Mouse (Mus musculus): ENCODE measurements around the gene Ttyh3. TPM values are rescaled to one million over a fixed set of nuclear protein-coding genes. Genes with fewer than 3 reads are reported as not detected.

Ttyh3 gene
- total RNA-seq, 2 experiments from 2014 or later: 7.6 to 7.7 TPM

DNA sequence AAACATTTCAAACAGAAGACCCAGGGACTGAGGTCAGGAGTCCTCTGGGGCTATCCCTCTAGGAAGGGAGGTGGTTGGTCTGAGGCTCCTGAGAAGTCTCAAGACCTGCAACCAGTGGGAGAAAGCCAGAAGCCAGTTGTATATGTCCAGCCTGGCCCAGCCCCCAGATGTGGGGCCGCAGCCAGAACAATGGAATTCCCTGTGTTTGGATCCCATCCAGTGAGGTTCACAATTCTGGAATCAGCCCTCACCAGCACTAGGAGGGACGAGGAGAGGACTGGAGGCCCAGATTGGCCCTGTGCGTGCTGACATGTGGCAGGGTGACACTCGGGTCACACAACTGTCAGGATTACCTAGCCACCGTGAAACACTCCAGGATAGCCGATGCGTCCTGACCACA, 3.8 kb upstream of the Ttyh3 start:
- DNase-seq: peak; percentile 28 to 41

DNA sequence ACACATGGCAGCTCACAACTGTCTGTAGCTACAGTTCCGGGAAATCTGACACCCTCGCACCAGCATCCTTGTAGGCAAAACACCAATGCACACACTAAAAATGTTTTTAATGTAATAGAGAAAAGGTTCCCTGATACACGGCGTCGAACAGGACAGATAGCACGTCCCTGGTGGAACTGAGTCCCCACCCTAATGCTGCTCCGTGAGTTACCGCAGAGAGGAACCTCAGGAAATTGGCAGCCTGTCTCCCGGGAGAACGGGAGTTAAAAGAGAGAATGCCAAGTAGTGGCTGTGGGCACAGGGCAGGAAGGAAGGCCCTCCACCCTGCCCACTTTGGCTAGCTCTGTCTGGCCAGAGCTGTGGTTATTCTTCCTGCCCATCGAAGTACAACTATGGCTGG, 2.4 kb upstream of the Ttyh3 start:
- DNase-seq: no peak

DNA sequence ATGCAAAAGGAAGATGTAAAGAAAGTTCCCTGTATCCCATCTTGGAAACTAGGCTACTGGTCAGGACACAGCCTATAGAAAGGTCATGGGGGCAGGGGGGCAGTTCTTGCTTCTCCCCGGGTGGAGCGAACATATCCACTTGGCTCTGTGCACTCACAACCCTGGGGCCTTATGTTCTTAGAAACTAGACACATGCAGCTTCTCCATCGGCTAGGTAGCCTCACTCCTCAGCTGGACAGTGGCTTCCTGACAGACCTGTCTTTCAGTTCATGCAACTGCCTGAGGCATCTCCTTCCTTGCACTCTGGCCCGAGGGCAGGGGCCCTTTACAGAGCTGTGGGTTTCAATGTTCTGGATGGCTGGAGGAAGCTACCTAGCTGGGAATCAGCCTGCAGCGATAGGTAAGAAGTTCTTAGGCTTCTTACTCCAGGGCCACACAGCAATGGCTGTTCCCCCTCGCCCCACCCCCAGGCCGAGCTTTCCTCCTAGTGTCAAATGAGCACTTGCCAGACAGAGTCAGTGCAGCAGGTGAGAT, 1.1 kb upstream of the Ttyh3 start:
- DNase-seq: no peak

DNA sequence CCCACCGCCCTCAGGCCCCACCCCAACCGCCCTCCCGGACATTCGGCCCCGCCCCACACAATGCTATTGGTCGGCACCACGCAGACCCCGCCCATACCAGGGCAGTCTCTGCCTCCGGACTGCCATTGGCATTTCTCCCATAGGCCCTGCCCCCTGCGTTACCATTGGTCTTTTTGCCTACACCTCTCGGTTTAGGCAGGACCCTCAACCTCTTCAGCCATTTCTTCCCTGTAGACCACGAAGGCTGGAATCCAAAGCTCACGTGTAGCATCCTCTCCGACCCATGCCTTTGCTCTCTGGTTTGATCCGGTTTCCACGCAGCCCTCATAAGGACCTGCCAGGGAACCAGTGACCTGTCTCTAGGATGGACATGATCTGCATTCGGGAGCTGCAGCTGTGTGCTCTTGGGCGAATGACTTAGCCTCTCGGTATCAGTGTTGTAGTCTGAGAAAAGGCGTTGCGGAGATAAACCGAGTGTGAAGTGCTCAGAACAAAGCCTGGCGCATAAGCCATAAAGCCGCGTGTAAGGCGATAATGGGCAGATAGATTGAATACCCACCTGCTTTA, 353 bp upstream of the Ttyh3 start:
- DNase-seq: peak; percentile 98

DNA sequence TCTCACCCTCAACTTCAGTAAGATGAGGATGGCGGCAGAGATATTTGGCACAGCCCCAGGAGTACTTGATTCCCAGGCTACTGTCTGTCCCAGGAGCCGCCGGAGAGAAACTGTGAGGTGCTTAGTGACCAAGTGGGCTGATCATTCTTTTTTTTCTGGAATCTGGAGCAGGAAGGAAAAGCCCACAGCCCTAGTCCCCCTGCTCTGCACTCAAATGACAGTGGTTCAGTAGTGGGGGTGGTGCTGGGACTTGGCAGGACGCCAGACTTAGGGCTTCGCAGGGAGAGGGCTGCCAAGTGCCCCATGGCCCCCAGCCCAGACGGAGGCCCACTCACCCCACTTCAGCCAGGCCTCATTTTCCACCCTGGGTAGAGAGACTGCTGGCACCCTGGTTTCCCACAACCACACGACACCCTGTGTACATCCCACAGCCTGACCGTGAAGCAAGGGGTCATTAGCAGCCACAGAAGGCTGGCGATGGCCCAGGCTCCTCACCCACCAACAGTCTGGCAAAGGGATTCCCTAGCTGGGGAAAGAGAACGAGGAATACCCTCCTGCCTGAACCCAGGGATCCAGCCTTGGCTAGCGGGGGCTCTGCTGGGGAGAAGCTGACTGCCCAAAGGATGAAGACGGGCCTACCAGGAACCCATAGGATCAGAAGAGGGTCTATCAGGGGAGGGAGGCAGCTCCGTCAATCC, 861 bp downstream of the Ttyh3 start:
- DNase-seq: peak; percentile 33 to 42

DNA sequence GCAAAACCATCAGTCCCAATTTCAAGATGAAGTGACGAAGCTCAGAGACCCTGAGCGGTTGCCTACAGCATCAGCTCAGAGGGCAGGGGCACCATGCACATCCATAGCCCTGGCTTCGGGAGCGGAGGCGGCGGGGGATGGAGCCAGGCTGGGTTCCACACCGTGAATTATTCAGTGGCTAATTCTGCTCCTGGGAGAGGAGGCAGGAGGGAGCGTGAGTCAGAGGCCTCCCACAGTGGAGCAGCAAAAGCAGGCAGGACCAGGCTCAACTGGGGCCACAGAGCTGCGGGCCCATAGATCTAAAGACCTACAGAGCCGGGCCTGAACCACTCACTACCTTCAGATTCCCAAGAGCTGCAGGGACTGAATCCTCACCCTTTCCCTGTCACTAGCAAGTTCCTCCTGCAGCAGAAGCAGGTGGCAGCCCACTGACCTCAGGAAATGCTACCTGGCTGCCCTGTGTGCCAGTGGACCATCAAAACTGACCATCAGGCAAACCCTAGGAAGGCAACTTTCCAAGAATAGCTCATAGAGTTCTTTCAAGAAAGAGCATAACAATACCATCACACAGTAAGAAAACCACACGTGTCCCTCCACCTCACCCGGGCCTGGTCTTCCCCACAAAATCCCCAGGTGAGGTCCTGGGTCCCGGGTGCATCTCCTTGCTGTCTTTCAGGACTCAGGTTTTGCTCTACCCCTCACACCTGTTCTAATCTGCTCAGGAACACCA, 1.6 kb downstream of the Ttyh3 start:
- no peak for DNase-seq

DNA sequence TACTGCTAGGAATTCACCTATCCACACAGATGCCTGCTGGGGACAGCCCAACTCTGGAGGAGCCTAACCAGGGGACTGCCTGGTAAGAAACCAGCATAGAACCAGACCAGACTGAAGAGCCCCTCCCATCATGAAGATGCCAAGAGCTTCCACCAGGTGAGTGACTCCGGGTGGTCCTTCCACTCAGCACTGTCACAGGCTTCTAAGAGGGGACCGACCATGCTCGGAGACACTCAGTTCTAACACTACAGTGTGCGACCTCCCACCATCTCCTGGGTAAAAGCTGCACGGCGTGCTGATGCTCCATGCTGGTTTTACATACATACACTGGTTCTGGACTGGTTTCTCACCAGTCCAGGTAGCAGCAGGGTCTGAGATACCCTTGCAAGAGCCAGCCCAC, 2.7 kb downstream of the Ttyh3 start:
- DNase-seq: no peak

DNA sequence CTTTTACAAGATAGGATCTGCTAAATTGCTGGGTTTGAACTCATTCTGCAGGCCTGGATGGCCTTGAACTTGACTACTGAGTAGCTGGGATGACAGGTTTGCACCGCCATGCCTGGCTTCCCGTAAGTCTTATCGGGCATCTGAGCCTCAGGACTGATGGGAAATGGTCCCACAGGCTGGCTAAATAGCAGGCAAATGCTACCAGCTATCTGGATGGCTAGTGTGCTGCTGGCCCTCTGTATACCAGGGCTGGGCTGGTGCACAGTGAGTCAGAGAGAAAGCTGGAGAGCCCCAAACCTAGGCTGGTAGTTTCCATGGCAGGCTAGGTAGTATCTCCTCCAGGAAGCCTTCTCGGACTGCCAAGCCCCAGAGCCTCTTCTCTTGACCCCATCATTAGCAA, 3.4 kb downstream of the Ttyh3 start:
- no peak for DNase-seq

DNA sequence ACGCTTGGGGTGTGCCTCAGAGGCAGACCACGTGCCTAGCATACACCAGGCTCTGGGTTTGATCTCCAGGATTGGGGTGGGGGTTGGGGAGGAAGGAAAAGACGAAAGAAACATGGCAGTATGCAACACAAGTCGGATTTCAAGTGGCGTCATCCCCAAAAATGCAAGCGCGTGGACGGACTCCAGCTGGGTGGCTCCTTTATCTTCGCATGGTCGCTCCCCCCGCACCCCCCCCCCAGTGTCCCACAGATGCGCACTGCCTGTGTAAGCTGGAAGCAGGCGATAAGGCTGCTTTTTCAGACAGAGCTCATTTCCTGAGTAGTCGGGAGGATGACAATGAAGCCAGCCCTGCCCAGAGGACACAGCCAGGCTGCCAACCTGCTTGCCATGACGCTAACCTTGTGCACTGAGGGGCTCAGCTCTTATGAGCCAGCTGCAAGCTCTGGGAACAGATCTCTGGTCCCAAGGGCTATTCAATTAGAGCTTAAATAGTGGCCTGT, 4.1 kb downstream of the Ttyh3 start:
- peak; percentile 48 to 57 for DNase-seq

DNA sequence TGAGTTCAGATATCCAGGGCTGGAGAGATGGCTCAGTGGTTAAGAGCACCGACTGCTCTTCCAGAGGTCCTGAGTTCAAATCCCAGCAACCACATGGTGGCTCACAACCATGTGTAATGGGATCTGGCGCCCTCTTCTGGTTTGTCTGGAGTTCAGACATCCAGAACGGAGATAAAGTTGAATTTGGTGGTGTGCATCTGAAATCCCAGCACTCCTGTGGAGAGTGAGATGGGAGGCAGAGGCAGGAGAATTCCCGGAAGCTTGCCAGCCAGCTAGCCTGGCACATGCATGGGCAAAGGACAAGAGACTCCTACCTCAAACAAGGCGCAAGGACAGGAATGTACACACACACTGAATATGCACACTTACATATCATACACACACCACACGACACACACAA, 4.6 kb downstream of the Ttyh3 start:
- DNase-seq: peak in 1 of 2 experiments; percentile 50

DNA sequence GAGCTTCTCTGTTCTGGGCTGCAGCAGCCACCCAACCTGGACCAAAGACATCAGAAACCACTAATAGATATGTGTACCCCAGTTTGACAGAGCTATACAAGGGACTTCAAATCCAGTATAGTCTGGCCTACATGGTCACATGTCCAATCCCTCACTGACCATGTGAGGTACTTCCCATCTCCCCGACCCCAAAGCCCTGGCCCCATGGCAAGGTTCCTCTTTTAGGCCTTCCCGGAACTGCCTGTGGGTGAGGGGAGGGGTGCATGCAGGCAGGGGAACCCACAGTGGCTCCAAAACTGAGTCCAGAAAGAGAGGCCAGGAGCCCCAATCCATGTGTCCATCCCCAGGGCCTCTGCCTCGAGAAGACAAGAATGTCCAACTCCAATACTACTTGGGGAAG, 6.8 kb downstream of the Ttyh3 start:
- peak in 1 of 2 experiments; percentile 82 for DNase-seq

DNA sequence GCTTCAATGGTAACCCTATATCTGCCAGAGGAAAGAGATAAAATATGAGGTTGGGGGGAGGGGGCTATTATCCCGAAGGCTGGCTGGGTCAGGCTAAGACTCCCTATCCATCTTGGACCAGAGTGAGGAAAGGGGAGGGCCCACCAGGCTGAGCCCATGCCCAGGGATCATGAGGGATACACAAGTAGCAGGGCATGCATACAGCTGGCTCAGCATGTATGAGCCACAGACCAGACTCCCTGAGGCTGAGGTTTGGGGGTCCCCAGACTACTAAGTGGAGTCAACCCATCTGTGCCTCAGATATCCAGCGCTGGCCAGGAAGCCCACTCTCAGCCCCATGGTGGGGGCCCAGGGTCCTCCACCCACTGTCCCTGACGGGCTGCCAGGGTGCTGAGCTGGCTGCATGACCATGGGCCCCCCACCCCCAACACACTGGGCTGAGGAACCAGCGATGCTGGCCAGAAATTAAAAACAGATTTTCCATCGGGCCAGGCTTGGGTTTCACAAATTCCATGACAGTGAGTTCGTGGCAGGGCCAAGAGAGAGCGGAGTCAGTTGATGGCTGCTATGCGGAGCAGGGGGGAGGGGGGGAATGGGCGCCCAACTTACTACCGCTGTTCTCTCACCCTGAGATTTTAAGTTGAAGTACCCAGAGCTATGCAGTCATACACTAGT, 7.4 kb downstream of the Ttyh3 start:
- peak in 1 of 2 experiments; percentile 34 for DNase-seq

DNA sequence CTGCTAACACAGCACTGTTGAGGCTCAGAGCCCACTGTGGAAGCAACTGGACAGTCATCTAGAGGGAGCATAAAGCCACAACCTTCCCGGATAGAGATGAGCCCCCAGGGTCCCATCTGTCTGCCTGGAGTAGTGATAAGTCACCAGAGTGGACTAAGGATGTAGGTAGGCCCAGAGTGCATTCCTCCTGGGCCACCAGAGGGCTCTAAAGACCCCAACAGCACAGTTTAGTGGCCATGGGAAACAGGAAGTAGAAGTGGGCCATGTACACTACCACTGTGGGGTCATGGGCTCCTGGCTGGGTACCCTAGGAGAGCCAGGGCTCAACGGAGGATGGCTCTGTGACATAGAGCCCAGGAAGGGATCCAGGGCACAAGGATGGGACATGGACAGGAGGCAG, 8.0 kb downstream of the Ttyh3 start:
- no peak for DNase-seq

DNA sequence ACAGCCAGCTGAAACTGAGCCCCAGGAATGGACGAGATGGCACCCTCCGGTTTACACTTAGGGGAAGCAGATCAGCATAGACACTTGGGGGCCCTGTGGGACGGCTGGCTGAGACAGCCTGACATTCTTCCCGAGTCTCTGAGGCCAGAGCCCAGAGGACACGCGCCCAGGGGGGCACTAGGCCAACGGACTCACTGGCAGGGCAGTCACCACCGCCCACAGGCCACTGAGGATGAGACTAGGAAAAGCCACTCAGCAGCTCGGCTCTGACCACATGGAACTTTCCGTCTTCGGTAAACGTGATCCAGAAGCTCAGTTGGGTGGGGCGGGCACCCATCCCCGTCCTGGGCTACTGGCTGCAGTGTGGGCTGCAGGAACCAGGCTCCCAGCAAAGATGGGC, 9.0 kb downstream of the Ttyh3 start:
- peak; percentile 73 to 75 for DNase-seq

DNA sequence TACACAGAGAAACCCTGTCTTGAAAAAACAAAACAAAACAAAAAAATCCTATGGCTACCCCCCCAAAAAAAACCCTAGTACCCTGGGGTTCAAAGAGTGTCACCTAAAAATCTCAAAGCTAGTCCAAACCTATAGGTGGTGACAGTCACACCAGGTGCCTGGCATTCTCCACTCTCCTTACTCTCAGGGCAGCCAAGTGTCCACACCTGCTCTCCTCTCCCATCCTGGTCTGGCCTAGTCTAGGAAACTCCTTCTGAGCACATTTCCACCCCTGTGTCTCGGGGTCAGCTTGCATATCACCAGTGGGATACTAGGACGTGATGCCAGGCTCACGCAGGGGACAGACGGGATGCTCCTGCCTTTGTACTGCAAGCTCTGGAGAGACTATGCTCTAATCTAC, 9.5 kb downstream of the Ttyh3 start:
- DNase-seq: no peak

DNA sequence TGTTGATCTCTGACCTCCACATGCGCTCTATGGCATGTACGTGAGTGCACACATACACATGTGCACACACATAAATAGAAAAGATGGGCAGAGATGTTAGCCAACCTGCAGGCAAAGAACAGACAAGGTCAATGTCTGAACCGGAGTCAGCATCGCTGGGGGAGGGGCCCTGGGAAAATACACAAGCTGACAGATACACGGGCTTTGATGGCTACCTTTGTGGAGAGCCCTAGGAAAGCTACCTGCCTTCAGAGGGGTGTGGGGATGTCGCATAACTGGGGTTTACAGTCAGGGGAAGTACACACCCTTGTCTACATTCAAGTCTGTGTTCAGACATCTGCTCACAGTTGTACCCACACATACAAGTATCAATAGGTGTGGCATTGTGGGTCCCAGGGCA, 10.3 kb downstream of the Ttyh3 start:
- no peak for DNase-seq

DNA sequence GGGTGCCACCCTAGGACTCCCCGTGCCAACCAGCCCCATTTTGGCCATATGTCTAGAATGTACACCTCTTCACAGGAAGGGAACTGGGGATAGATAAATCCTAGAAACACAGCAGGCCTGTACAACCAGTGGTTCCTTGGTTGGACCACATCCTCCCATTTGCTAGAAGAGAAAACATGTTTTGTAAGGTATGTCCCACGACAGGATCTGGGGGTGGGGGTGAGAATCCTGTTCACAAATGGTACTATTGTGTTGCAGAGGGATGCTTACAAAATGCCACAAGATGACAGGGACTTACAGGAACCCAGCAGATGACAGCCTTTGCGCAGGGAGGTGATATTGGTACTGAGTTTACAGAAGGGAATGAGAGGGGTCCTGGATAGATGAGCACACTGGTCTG, 10.8 kb downstream of the Ttyh3 start:
- no peak for DNase-seq

DNA sequence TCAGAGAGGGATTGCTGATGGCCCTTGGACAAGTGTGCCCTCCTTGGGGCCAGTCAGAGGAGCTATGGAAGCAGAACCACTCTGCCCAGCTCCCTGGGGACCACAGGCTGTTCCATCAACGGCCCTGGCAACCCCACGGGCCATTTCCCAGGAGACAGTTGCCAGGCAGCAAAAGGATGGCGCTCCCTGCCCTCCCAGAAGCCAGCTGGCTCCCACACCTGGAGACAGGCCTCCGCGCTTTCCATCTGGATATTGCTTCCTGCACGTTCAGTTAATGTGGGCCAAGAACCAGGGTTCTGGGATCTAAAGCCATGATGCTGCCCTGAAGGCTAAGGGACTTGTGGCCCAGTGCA, 11.8 kb downstream of the Ttyh3 start:
- no peak for DNase-seq

DNA sequence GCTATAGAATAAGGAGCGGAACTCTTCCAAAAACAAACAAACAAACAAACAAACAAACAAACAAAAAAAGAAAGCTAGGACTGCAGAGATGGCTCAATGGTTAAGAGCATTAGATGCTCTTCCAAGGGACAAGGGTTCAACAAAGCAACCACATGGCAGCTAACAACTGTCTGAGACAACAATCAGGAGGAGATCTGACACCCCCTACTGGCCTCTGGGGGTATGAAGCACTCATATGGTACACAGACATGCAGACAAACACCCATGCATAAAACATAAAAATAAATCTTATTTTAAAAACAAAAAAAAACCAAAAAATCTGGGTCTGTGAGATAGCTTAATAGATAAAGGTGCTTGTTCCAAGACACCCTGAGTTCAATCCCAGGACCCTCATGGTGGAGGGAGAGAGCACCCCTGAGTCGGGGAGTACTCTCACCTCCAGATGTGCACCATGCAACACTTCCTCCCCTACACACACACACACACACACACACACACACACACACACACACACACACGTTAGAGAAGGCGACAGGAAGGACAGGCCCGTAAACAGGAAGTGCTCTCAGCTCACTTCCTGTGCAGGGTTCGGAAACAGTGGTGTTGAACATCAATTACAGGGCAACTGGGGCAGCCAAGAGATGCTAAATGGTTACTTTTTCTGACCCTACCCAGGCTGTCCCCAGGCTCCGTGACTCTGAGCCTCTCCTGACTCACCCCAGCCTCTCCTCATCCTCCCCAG, 12.3 kb downstream of the Ttyh3 start:
- DNase-seq: peak in 1 of 2 experiments; percentile 55

DNA sequence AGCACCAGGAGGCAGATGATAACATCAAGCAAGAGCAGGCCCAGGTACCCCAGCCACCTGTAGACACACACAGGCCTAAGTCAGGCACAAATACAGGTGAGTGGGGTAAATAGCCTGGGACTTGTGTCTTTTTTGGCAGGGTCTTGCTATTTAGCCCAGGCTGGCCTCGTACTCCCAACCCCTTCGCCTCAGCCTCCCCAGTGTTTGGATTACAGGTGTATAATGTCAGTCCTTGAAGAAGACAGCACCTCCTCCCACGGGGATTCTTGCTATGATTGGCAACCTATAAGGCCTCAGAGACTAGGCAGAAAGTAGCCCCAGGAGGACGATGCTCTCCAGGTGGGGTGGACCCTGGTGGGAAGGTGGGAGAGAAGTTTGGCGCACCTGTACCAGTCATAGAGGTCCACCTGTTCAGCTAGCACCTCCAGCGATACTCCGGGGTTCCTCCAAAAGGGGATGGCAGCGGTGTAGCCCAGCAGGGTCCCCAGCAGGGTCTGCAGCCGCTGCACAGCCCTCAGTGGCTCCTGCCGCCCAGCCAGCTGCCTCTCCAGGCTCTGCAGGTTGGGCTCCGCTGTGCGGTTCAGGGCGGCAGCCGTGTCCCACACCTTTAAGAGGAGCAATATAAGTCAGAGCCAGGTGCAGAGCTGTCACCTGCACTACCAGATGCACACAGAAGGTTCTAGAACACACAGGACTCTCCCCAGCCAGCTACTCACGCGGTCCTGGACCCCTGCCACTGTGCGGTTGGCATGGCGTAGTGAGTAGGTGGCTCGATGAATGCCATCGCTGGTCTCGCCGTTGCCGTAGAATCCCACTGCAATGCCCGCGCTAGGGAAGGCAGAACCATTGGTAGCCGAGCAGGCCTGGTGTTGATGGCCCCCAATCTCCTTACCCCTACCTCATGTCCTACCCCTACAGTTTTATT, 13.8 kb downstream of the Ttyh3 start:
- no peak for DNase-seq

DNA sequence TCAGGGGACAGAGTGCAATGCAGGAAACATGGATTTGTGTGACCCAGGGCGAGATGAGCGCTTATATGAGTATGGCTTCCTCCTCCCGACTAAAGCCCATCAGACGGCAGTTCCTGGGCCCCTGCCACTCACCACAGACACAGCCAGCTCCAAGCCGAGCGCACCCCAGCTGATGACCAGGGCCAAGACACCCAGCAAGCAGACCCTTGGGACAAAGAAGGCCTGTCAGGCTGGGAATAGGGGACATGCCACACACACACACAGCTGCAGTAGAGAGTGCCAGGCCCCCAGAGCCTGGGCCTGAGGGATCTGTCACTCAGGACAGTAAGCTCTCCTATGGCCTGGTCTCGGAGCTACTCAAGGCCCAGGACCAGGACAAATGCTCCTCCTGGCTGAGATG, 15.4 kb downstream of the Ttyh3 start:
- DNase-seq: no peak

Measured in heart, adult 18-20 months (tissue).